Mouse (Mus musculus) thymus, adult 2 months (tissue): ENCODE measurements around the gene Fip1l1.

Experiments used
- CTCF ChIP-seq: fragments of 200-500 bp; IDR thresholded peaks from 2 replicates; pipeline ENCODE4 v1.5.1; 2012; ENCODE audit warnings: mild to moderate bottlenecking, control low read depth, low read length, moderate library complexity, borderline replicate concordance; ENCODE audit not compliant: control insufficient read depth, poor library complexity, insufficient read depth; ENCODE audit errors: extremely low read depth
- POLR2A ChIP-seq: fragments of 200-500 bp; IDR thresholded peaks from 2 replicates; pipeline ENCODE4 v1.6.1; 2012; ENCODE audit warnings: mild to moderate bottlenecking, low read length, control low read depth, moderate library complexity; ENCODE audit not compliant: control insufficient read depth, poor library complexity, insufficient read depth; ENCODE audit errors: extremely low read depth

- TF ChIP-seq POLR2A (no peak), CTCF (no peak)
Observed at GRCm38 (mm10) chr5:74600010-74600409, 64.8 kb downstream of the Fip1l1 start.
